Comparison of ENCODE assay signal across 19 mouse cellular contexts in genomic region chr12:44300793-44301192, GRCm38 (mm10).
"Had no signal": no experiment of that assay in that cellular context is flagged by ENCODE, and none has a peak within 500 bp of the region (broad histone marks: within the 10 kb centered on the region; RNA-seq: fewer than 3 reads in every experiment).

No protein-coding gene starts in this region.

- H3K4me2 ChIP-seq: lung, embryonic 14.5 days; midbrain, embryonic 12.5 days; neural tube, embryonic 13.5 days; neural tube, embryonic 15.5 days had no signal

- H3K9me3 ChIP-seq: midbrain, embryonic 10.5 days; midbrain, embryonic 12.5 days; neural tube, embryonic 13.5 days; neural tube, embryonic 15.5 days had no signal

- H3K27me3 ChIP-seq: midbrain, embryonic 12.5 days; neural tube, embryonic 13.5 days; neural tube, embryonic 15.5 days had no signal

- H3K4me3 ChIP-seq: midbrain, embryonic 10.5 days; midbrain, embryonic 12.5 days; myocyte; neural tube, embryonic 13.5 days; neural tube, embryonic 15.5 days had no signal

- H3K27ac ChIP-seq: midbrain, embryonic 10.5 days; midbrain, embryonic 12.5 days; neural tube, embryonic 13.5 days; neural tube, embryonic 15.5 days had no signal

- ATAC-seq: midbrain, embryonic 16.5 days had no signal

- H3K9ac ChIP-seq: lung, embryonic 14.5 days; midbrain, embryonic 12.5 days; neural tube, embryonic 13.5 days; neural tube, embryonic 15.5 days had no signal

- H3K4me1 ChIP-seq: midbrain, embryonic 10.5 days; midbrain, embryonic 12.5 days; neural tube, embryonic 13.5 days; neural tube, embryonic 15.5 days had no signal

- DNase-seq: lung, adult 18-20 months; lung, embryonic 14.5 days; lung, postnatal 10 days; lung, postnatal 4 days; midbrain, embryonic 14.5 days; retina, postnatal 1 day; right cerebral cortex, adult 18-20 months; right cerebral cortex, postnatal 25 days; right cerebral cortex, postnatal 4 days; spleen, adult 18-20 months; thymus, adult 18-20 months; thymus, postnatal 14 days; thymus, postnatal 36 days had no signal
